Comparison of ENCODE assay signal across 1 mouse cellular context in genomic region chr12:24709831-24710508, GRCm38 (mm10).
A peak's percentile ranks its signal among the peaks of the same experiment; 100 is the strongest.
TF ChIP-seq lines count a peak whose summit lies in the region.

No protein-coding gene starts in this region.

TF ChIP-seq in CH12.LX, 34 proteins besides CTCF, POLR2A, EP300 and RAD21 (continued from another document):
- TF ChIP-seq SIN3A (IDR thresholded peaks at IDR 0.05; ENCODE audit: low read length) (peak; percentile 71; the same call in 1 of the 2 replicates), MAFK (IDR thresholded peaks at IDR 0.05; ENCODE audit: insufficient replicate concordance, low read length) (no peak), JUN (IDR thresholded peaks at IDR 0.05; ENCODE audit: insufficient read depth, low read depth, low read length) (no peak), PAX5 (IDR thresholded peaks at IDR 0.05; ENCODE audit: low read length) (no peak), E2F4 (IDR thresholded peaks at IDR 0.05; ENCODE audit: insufficient replicate concordance, low read depth, low read length) (0 out of 2 replicates have a peak, but pooled peaks have one; percentile 30), JUND (conservative IDR thresholded peaks at IDR 0.05; ENCODE audit: low read depth, low read length) (peak; percentile 65), ELF1 (IDR thresholded peaks at IDR 0.05; ENCODE audit: low read depth, low read length) (peak; percentile 37; the same call in 1 of the 2 replicates), TCF12 (IDR thresholded peaks at IDR 0.05; ENCODE audit: low read depth, low read length) (no peak), NRF1 (IDR thresholded peaks at IDR 0.05; ENCODE audit: low read depth, low read length) (no peak), POLR2AphosphoS2 (IDR thresholded peaks at IDR 0.05; ENCODE audit: low read depth, low read length) (no peak), KAT2A (IDR thresholded peaks at IDR 0.05; ENCODE audit: insufficient replicate concordance, low read length) (no peak), CHD2 (IDR thresholded peaks at IDR 0.05; ENCODE audit: low read length) (no peak), RCOR1 (conservative IDR thresholded peaks at IDR 0.05; ENCODE audit: low read depth, low read length) (no peak), GABPA (IDR thresholded peaks at IDR 0.05; ENCODE audit: insufficient replicate concordance, low read depth, low read length) (no peak), SMC3 (IDR thresholded peaks at IDR 0.05; ENCODE audit: low read depth, low read length) (peak; percentile 46), USF1 (IDR thresholded peaks at IDR 0.05; ENCODE audit: low read depth, low read length) (no peak), ZKSCAN1 (IDR thresholded peaks at IDR 0.05; ENCODE audit: borderline replicate concordance, low read depth, low read length) (no peak), MYC (IDR thresholded peaks at IDR 0.05; ENCODE audit: low read depth, low read length) (no peak), HCFC1 (IDR thresholded peaks at IDR 0.05; ENCODE audit: low read depth, low read length) (peak; percentile 40), ETS1 (conservative IDR thresholded peaks at IDR 0.05; ENCODE audit: low read depth, low read length) (no peak), IRF4 (IDR thresholded peaks at IDR 0.05; ENCODE audit: low read depth, low read length) (peak; percentile 56; the same call in 1 of the 2 replicates)
